Mouse (Mus musculus): Measurements from ENCODE around the gene Slc16a10. TPM values are rescaled to one million over a fixed set of nuclear protein-coding genes. Genes with fewer than 3 reads are reported as not detected.

Slc16a10 gene
- polyA plus RNA-seq, 1 experiment = 5.4 TPM

- Histone ChIP-seq H3K27me3 (ENCODE audit: control insufficient read depth, insufficient read depth, low read length, poor library complexity, severe bottlenecking) (no peaks in the 10 kb centered on the region), H3K9me3 (replicated peaks; ENCODE audit: control insufficient read depth, insufficient read depth, low read length, poor library complexity, severe bottlenecking) (no peaks in the 10 kb centered on the region), H3K9ac (ENCODE audit: low read depth, poor library complexity, severe bottlenecking) (no peak overlapping the region), H3K27ac (ENCODE audit: insufficient read depth, low read length) (no peak overlapping the region), H3K36me3 (ENCODE audit: control insufficient read depth, insufficient read depth, low read length, poor library complexity, severe bottlenecking) (no peaks in the 10 kb centered on the region), H3K4me1 (ENCODE audit: control insufficient read depth, insufficient read depth, low read length) (no peaks in the 10 kb centered on the region), H3K4me3 (ENCODE audit: low read depth, low read length) (no peak overlapping the region)
- no peak for TF ChIP-seq CTCF (IDR thresholded peaks at IDR 0.05; ENCODE audit: low read depth, low read length)
- no peak for TF ChIP-seq EP300 (IDR thresholded peaks at IDR 0.05; ENCODE audit: insufficient read depth, low read depth, low read length)
- TF ChIP-seq POLR2A (IDR thresholded peaks at IDR 0.05; ENCODE audit: insufficient read depth, low read length) = no peak
Measured at GRCm38 (mm10) chr10:40180011-40180410, 38.0 kb upstream of the Slc16a10 start.

DNA sequence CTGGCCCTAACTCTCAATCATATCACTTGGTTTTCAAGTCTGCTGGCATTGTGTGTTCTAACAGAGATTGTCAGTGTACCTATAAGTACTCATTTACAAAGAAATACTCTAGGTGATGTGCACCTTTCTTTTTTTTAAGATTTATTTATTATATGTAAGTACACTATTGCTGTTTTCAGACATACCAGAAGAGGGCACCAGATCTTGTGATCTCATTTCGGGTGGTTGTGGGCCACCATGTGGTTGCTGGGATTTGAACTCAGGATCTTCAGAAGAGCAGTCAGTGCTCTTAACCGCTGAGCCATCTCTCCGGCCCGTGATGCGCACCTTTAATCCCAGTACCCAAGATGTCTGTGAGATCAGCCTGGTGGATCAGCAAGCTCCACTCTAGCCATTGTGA is 37.1 kb upstream of the Slc16a10 start:
- no peak overlapping the region for H3K4me3 ChIP-seq (ENCODE audit: low read depth, low read length)
- no peaks in the 10 kb centered on the region for H3K9me3 ChIP-seq (replicated peaks; ENCODE audit: control insufficient read depth, insufficient read depth, low read length, poor library complexity, severe bottlenecking)
- TF ChIP-seq EP300 (IDR thresholded peaks at IDR 0.05; ENCODE audit: insufficient read depth, low read depth, low read length) = no peak
- no peak for TF ChIP-seq POLR2A (IDR thresholded peaks at IDR 0.05; ENCODE audit: insufficient read depth, low read length)
- no peak for TF ChIP-seq CTCF (IDR thresholded peaks at IDR 0.05; ENCODE audit: low read depth, low read length)
- H3K9ac ChIP-seq (ENCODE audit: low read depth, poor library complexity, severe bottlenecking) = no peak overlapping the region
- no peaks in the 10 kb centered on the region for H3K4me1 ChIP-seq (ENCODE audit: control insufficient read depth, insufficient read depth, low read length)
- H3K36me3 ChIP-seq (ENCODE audit: control insufficient read depth, insufficient read depth, low read length, poor library complexity, severe bottlenecking) = no peaks in the 10 kb centered on the region
- no peaks in the 10 kb centered on the region for H3K27me3 ChIP-seq (ENCODE audit: control insufficient read depth, insufficient read depth, low read length, poor library complexity, severe bottlenecking)
- H3K27ac ChIP-seq (ENCODE audit: insufficient read depth, low read length) = no peak overlapping the region

DNA sequence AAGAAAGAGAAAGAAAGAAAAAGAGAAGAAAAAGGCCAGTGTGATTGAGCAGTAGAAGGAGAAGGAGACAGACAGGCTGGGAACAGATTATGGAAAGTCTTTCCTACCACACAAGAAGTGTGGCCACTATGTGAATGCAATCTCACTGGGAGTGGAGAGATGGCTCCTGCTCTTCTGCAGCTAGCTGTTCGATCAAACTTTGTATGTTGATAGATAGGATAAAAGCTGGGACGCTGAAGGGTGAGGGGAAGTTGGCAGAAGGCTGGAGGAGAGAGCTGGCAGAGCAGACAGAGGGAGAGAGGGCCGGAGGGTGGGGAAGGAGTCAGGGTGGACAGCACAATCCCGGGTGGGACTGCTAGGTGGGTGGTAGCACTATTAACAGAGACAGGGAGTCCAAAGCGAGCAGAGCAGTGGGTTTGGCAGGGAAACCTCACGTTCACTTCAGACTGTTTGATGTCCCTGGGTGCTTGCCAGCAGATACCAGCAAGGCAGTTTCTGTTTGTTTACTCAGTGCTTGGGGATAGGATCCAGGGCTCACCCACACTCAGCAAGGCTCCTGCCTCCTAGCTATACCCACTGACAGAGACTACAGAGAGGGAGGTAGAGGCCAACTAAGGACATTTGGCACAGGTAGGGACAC is 35.4 kb upstream of the Slc16a10 start:
- Histone ChIP-seq H3K36me3 (ENCODE audit: control insufficient read depth, insufficient read depth, low read length, poor library complexity, severe bottlenecking) (no peaks in the 10 kb centered on the region), H3K4me3 (ENCODE audit: low read depth, low read length) (no peak overlapping the region), H3K4me1 (ENCODE audit: control insufficient read depth, insufficient read depth, low read length) (no peaks in the 10 kb centered on the region), H3K9ac (ENCODE audit: low read depth, poor library complexity, severe bottlenecking) (no peak overlapping the region), H3K9me3 (replicated peaks; ENCODE audit: control insufficient read depth, insufficient read depth, low read length, poor library complexity, severe bottlenecking) (no peaks in the 10 kb centered on the region), H3K27ac (ENCODE audit: insufficient read depth, low read length) (no peak overlapping the region), H3K27me3 (ENCODE audit: control insufficient read depth, insufficient read depth, low read length, poor library complexity, severe bottlenecking) (no peaks in the 10 kb centered on the region)
- TF ChIP-seq CTCF (IDR thresholded peaks at IDR 0.05; ENCODE audit: low read depth, low read length) (no peak), POLR2A (IDR thresholded peaks at IDR 0.05; ENCODE audit: insufficient read depth, low read length) (no peak), EP300 (IDR thresholded peaks at IDR 0.05; ENCODE audit: insufficient read depth, low read depth, low read length) (no peak)

DNA sequence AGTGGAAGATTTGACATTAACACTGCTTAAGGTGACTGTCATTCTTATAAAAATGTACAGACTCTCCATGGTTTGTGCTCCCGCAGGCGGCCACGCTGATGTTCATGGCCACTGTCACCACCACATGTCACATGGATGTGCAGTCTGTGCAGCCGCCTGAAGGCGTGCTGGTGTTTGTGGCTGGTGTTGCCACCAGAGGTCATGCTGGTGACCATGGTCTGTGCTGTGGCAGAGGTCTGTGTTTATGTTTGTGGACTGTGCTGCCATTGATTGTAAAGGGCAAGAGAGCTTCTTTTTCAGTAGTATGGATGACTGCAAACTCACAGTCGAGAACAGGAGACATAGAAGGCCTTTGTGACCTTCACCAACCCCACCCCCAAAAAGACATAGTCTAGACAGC is 30.1 kb upstream of the Slc16a10 start:
- no peak overlapping the region for H3K9ac ChIP-seq (ENCODE audit: low read depth, poor library complexity, severe bottlenecking)
- no peaks in the 10 kb centered on the region for H3K27me3 ChIP-seq (ENCODE audit: control insufficient read depth, insufficient read depth, low read length, poor library complexity, severe bottlenecking)
- no peaks in the 10 kb centered on the region for H3K36me3 ChIP-seq (ENCODE audit: control insufficient read depth, insufficient read depth, low read length, poor library complexity, severe bottlenecking)
- no peak overlapping the region for H3K27ac ChIP-seq (ENCODE audit: insufficient read depth, low read length)
- TF ChIP-seq POLR2A (IDR thresholded peaks at IDR 0.05; ENCODE audit: insufficient read depth, low read length) (no peak), CTCF (IDR thresholded peaks at IDR 0.05; ENCODE audit: low read depth, low read length) (no peak), EP300 (IDR thresholded peaks at IDR 0.05; ENCODE audit: insufficient read depth, low read depth, low read length) (no peak)
- no peaks in the 10 kb centered on the region for H3K4me1 ChIP-seq (ENCODE audit: control insufficient read depth, insufficient read depth, low read length)
- no peak overlapping the region for H3K4me3 ChIP-seq (ENCODE audit: low read depth, low read length)
- no peaks in the 10 kb centered on the region for H3K9me3 ChIP-seq (replicated peaks; ENCODE audit: control insufficient read depth, insufficient read depth, low read length, poor library complexity, severe bottlenecking)

DNA sequence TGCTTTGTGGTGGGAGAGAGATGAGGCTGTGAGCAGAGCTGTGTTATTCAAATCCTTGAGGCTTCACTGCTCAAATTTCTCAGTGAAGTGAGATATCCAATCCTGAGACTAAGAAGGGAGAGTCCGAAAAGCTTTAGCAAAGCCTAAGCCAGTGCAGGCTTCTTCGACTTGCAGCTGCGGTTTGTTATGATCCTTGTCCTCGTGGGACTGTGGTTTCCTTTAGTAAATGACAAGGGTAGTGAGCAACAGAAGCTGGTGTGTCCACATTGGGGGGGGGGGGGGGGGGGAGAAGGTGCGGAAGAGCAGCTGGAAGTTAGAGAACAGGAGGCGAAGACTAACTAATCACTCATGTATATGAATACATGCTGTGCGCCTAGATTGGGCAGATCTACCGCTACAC is 29.2 kb upstream of the Slc16a10 start:
- no peak for TF ChIP-seq POLR2A (IDR thresholded peaks at IDR 0.05; ENCODE audit: insufficient read depth, low read length)
- TF ChIP-seq CTCF (IDR thresholded peaks at IDR 0.05; ENCODE audit: low read depth, low read length) = no peak
- TF ChIP-seq EP300 (IDR thresholded peaks at IDR 0.05; ENCODE audit: insufficient read depth, low read depth, low read length) = no peak

DNA sequence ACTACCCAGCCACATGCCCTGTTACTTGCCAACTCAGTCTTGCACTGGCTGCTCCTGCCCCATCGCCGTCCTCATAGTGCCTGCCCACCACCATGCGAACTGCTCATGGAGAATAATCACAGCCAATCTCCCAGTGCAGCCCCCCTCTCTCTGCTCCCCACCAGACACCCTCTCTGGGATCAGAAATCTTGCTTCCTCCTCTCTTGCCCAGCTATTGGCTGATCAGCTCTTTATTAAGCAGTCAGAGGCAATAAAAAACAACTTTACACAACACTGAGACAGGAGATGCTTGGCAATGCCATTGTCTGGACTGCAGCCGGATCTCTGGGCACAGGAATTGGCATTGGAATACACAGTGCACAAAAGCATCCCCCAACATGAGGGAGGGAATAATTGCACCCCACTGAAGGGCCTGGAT is 28.1 kb upstream of the Slc16a10 start:
- Histone ChIP-seq H3K9me3 (replicated peaks; ENCODE audit: control insufficient read depth, insufficient read depth, low read length, poor library complexity, severe bottlenecking) (no peaks in the 10 kb centered on the region), H3K4me3 (ENCODE audit: low read depth, low read length) (no peak overlapping the region), H3K36me3 (ENCODE audit: control insufficient read depth, insufficient read depth, low read length, poor library complexity, severe bottlenecking) (no peaks in the 10 kb centered on the region), H3K4me1 (ENCODE audit: control insufficient read depth, insufficient read depth, low read length) (no peaks in the 10 kb centered on the region), H3K9ac (ENCODE audit: low read depth, poor library complexity, severe bottlenecking) (no peak overlapping the region), H3K27ac (ENCODE audit: insufficient read depth, low read length) (no peak overlapping the region), H3K27me3 (ENCODE audit: control insufficient read depth, insufficient read depth, low read length, poor library complexity, severe bottlenecking) (no peaks in the 10 kb centered on the region)
- no peak for TF ChIP-seq CTCF (IDR thresholded peaks at IDR 0.05; ENCODE audit: low read depth, low read length)
- no peak for TF ChIP-seq POLR2A (IDR thresholded peaks at IDR 0.05; ENCODE audit: insufficient read depth, low read length)
- TF ChIP-seq EP300 (IDR thresholded peaks at IDR 0.05; ENCODE audit: insufficient read depth, low read depth, low read length) = no peak

More for the DNA sequence above, 29.2 kb upstream of the Slc16a10 start:
- H3K4me3 ChIP-seq (ENCODE audit: low read depth, low read length) = no peak overlapping the region
- no peaks in the 10 kb centered on the region for H3K27me3 ChIP-seq (ENCODE audit: control insufficient read depth, insufficient read depth, low read length, poor library complexity, severe bottlenecking)
- H3K27ac ChIP-seq (ENCODE audit: insufficient read depth, low read length) = no peak overlapping the region
- H3K36me3 ChIP-seq (ENCODE audit: control insufficient read depth, insufficient read depth, low read length, poor library complexity, severe bottlenecking) = no peaks in the 10 kb centered on the region
- no peaks in the 10 kb centered on the region for H3K9me3 ChIP-seq (replicated peaks; ENCODE audit: control insufficient read depth, insufficient read depth, low read length, poor library complexity, severe bottlenecking)
- no peaks in the 10 kb centered on the region for H3K4me1 ChIP-seq (ENCODE audit: control insufficient read depth, insufficient read depth, low read length)
- no peak overlapping the region for H3K9ac ChIP-seq (ENCODE audit: low read depth, poor library complexity, severe bottlenecking)

Measured in ES-Bruce4 (cell line).